Mouse (Mus musculus) CD4-positive, CD25-positive, alpha-beta regulatory T cell, adult 4 months (primary cell): ENCODE data around the gene Tbl3. TPM values are rescaled to one million over a fixed set of nuclear protein-coding genes. Genes with fewer than 3 reads are reported as not detected.
"Not testable (repeated sequence)": the region's sequence is repeated elsewhere in the genome, so short reads cannot be mapped to it uniquely, and the experiment has no call there.

Experiments
- ATAC-seq: one replicate; pipeline ENCODE4 v1.8.0; 2017
- polyA plus RNA-seq, 2 experiments: library from polyadenylated mRNA; unstranded; fragments of 100-300 nt; shearing (Covaris generic); gene quantifications; one replicate each; pipeline ENCODE4 v1.2.1; 2017

Tbl3 gene
- polyA plus RNA-seq, 2 experiments from 2014 or later: 38.1 to 71.3 TPM

DNA sequence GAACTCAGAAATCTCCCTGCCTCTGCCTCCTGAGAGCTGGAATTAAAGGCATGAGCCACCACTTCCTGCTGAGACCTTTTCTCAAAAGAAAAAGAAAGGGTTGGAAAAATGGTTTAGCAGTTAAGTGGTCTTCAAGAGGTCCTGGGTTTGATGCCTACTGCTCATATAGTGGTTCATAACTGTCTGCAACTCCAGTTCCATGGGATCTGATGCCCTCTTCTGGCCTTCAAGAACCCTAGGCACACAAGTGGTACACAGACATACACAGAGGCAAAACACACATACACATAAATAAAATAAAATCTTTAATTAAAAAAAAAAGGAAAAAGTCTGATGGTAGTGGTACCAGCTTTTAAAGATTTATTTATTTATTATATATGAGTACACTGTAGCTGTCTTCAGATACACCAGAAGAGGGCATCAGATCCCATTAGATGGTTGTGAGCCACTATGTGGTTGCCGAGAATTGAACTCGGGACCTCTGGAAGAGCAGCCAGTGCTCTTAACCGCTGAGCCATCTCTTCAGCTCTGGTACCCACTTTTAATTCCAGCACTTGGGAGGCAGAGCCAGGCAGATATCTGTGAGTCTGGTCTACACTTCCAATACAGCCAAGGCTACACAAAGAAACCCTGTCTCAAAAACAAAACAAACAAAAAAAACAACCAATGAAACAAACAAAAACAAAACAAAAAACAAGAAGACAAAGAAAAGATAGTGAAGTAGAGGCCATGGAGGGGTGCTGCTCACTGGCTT lies 18.4 kb upstream of the Tbl3 start:
- ATAC-seq: no peak

DNA sequence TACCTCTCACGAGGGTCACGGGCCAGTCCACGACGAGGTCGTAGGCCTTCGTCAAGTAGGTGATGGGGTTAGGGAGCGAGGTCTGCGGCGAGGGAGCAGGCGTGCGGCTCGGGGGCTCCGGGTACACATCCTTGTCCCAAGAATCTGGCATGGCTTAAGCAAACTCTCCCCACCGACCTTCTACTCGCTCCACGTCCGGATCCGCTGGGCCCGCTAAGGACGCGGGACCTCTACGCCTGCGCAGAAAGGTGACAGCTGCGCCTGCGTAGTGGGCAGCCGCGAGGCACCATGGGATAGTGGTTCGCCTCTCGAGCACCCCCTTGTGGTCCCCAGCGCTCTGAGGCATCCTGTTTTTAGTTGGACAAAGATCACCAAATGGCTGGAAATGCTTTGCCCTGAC lies 16.7 kb upstream of the Tbl3 start, which contains the start of gene Ndufb10:
Gene Ndufb10 (minus strand): TSS at position 295 of the 400 bp plus-strand sequence.
- peak; percentile 50 for ATAC-seq

DNA sequence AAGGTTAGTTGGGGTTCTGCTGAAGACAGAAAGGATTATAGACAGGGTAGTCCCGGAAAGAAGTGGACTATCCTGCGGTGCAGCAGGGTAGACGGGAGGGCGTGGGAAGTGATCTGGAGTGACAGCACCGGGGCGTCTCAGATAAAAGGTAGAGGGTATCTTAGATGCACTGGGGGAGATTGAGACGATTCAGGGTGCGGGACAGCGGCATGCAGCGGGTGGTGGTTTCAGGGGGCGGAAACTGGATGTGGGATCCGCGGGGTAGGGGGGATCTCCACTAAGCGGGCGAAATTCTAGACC lies 16.4 kb upstream of the Tbl3 start:
- ATAC-seq: peak; percentile 11

DNA sequence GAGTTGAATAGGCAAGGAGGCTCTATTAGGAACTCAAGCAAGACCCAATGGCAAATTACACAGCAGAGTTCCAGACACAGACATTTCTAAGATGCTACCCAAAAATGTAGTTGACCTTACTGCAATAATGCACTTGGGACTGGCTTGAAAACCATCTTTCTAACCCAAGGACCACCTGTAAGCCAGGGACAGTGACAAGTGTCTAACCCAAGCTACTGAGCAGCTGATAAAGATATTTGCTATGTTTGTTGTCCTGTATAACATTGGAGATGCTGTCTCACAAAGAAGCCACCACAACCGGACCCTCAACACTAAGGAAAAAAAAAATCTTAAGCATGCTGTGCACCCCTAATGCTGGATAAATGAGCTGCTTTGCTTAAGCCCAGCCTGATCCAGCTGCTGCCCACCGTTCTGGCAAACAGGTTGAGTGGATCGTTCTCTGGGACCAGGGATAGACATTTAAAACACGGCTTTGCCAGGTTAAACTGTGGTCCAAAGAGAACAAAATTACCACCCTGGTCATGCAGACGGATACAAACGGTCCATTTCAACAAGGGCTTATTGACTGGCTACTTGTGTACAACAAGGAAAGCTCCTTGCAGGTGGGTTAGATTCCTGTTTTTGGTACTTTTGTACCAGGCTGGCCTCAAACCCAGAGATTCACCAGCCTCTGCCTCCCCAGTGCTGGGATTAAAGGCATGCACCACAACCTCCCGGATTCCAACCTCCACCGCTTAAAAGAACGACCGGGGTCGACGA lies 15.8 kb upstream of the Tbl3 start:
- no peak for ATAC-seq

DNA sequence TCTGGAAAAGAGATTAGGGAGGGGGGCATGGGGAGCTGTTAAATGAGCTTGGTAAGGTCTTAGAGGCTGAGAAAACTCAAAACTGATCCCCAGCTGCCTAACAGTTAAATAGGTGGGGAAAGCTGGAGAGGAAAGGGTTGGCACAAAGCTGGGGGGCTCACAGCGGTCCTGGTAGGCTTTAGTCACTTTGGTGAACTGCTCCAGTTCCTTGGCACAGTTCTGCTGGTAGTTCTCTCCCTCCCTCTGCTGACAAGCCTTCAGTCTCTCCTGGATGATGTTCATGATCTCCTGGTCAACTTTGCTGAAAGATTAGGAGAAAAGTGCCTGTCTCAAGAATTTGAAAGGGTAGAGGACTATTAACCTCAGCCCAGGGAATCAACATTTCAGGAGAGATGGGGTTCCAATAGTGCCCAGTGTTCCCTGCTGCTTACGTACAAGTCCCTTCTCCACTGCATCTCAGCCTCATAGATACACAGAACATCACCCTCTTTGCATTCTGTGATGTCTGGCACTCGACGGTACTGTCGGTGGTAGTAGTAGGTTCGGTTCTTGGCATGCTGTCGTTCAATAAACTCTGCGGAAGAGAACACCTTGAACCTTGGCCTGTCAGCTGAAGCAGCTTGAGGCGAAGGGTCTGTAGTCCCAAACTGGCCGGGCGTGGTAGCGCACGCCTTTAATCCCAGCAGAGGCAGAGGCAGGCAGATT lies 14.9 kb upstream of the Tbl3 start:
- no peak for ATAC-seq

DNA sequence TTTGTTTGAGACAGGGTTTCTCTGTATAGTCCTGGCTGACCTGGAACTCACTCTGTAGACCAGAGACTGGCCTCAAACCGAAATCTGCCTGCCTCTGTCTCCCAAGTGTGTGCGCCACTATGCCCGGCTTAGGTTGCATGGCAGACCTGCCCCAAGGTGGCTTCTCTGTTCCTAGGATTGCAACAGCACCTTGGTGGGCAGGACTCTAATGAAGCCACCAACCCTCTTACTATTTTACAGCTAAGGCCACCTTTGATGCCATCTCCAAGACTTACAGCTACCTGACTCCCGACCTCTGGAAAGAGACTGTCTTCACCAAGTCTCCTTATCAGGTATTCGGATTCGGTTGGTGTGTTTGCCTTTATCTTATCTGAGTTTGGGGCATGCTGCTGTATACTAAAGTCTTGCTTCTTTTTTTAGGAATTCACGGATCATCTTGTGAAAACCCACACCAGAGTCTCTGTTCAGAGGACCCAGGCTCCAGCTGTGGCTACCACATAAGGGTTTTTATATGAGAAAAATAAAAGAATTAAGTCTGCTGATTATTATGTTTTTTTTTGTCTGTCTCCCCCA lies 14.0 kb upstream of the Tbl3 start:
- not testable (repeated sequence) for ATAC-seq

DNA sequence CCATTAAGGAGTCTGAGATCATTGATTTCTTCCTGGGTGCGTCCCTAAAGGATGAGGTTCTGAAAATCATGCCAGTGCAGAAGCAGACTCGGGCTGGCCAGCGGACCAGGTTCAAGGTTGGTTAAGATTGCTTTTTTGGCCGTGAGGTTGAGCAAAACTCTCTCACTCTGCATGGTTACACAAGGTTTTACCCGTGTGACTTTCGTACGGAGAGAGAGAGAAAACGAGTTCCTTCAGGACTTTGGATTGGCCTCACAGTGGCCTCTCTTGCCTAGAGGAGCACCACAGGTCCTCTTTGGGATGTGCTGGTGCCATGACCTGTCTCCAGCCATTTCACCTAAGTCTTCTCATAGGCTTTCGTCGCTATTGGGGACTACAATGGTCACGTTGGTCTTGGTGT lies 13.2 kb upstream of the Tbl3 start:
- ATAC-seq: not testable (repeated sequence)

DNA sequence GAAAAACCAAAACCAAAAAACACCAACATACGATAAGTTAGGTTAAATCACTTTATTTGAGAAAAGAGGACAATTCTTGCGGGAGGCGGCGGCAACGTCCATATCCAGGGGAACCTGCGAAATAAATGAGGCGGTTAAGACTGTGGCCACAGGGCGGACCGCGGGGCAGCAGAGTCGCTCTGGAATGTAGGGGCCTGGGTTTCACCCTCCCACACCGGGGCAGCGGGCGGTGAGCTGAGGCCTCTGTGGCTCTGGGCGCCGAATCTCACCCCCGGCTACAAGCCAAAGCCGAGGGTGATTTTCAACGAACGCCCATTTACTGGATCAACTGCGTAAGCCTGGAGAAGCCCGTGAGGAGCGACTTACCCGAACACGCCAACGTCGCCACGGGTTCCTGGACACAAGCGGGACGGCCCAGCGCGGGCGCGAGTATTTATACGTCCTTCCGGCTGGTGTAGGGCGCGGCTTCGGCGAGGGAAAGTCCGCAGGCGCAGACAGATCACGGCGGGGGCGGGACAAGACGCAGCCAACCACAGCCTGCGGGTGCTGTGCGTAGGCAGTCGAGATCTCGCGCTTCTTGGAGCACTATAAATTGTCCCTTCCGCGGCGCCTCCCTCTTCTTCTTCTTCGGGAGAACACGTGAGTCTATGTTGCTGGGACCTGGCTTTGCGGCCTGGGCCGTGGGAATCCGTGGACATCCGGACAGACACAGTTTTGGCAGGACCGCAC lies 12.2 kb upstream of the Tbl3 start:
- peak; percentile 90 for ATAC-seq

DNA sequence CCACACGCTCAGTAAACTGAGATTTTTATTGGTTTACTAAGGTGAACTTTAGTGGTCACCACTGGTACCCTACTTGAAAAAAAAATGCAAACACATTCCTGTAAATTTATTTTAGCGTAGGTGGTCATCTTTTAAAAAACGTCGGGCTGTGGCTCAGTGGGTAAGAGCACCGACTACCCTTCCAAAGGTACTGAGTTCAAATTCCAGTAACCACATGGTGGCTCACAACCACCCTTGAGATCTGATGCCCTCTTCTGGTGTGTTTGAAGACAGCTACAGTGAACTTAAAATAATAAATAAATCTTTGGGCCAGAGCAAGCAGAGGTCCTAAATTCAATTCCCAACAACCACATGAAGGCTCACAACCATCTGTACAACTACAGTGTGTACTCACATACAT lies 11.5 kb upstream of the Tbl3 start:
- not testable (repeated sequence) for ATAC-seq

DNA sequence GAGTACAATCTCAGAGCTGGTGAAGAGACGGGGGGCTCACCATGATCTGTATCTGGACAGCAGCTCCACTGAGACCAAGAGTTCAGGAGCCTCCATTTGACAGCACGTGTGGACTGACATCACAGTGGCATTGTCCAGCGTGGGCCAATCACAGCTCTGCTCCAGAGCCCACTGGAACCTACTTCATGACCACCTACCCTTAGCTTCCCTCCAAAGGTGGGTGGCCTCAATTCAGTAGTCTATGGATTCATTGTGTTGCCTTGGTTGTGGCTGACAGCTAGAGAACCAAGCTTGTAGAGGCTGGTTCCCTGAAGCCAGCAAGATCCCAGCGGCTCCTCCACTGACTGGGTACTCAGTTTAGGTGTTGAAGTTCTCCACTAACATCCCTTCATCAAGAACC lies 10.5 kb upstream of the Tbl3 start, which contains the start of the genes Rnf151 and Rps2:
Gene Rnf151 (minus strand): TSS at position 121 of the 400 bp plus-strand sequence.
Gene Rps2 (plus strand): TSS at position 174 of the 400 bp plus-strand sequence.
- ATAC-seq: no peak

DNA sequence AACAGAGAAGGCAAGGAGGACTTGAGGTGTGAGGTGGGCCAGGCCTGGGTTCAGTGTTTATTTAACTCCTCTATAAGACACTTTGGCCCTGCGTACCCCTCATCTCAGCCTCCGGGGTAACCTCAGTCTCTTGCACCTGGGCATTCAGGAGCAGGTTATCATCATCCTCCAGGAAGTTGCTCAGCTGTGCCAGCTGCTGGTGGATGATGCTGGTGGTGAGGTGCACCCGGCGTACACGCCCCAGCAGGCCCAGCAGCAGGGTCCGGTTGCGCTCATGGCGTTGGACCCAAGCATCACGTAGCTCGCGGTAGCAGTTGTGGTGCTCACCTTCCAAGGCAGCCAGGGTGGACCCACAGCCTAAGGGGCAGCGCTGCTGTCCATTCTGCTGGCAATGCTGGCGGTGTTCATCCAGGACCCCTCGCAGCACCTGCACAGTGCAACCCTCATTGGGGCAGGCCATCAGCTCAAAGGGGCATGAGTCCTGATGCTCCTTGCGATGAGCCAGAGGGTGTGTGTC lies 8.8 kb upstream of the Tbl3 start:
- no peak for ATAC-seq

DNA sequence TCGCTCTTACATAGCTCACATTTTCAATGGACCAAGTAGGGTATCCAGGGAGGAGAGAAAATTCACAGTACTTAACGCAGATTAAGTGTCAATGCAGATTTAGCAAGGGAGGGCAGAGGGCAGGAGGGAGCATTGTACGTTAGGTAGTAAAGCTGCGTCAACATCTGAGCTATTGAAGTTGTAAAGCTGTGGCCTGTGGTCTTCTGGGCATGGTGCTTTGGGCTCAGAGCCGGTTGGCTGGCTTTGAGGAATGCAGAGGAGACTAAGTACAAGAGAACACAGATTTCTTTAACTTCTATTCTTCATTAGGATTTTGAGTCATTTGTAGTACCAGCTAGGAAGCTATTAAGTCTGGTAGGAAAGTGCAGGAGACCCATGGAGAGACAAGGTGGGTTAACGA lies 8.1 kb upstream of the Tbl3 start:
- no peak for ATAC-seq

DNA sequence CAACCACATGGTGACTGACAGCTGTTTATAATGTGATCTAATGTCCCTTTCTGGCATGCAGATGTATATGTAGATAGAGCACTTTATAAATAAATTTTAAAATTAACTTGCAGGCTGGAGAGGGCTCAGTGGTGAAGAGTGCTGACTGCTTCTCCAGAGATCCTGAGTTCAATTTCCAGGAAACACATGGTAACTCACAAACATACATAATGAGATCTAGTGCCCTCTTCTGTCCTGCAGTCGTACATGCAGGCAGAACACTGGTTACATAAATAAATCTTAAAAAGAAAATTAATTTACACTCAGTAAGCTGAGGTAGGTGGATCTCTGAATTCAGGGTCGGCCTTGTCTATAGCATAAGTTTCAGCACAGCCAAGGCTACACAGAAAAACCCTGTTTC lies 1.2 kb upstream of the Tbl3 start:
- ATAC-seq: peak; percentile 74

DNA sequence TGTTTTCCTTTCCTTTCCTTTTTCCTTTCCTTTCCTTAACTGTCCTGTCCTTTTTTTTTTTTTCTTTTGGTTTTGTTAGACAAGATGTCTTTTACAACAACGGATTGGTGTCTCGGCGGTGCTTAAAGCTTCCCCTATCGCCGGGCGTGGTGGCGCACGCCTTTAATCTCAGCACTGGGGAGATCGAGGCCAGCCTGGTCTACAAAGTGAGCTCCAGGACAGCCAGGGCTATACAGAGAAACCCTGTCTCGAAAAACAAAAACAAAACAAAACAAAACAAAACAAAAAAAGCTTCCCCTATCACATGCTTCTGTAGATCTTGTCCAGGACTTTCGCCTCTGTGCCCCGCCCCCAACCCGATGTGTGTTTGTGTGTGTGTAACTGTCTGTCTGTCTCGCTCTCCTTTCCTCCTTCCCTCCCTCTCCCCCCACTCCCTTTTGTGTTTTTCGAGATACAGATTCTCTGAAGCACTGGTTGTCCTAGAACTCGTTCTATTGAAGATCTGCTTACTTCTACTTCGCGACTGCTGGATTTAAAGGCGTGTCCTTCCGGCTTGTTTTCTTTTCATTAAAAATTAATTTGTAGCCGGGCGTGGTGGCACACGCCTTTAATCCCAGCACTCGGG lies 453 bp upstream of the Tbl3 start:
- peak; percentile 23 for ATAC-seq

DNA sequence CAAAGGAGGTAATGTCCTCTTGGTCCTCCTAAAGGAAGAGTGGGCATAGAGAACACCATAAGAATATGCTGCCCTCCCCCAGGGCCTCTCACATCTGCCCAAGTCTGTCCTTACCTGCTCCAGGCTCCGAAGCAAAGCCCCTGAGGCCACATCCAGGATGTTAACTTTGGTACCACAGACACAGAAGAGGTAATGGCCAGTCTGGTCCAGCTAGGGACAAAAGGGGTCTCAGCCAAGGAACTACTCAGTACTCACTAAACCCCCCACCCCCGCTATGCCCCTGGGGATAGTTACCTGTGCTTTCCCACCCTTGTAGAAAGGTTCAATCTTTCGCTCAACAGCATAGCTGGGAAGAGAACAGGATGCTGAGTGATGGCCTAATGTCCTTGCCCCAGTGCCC lies 1.6 kb downstream of the Tbl3 start:
- ATAC-seq: no peak

DNA sequence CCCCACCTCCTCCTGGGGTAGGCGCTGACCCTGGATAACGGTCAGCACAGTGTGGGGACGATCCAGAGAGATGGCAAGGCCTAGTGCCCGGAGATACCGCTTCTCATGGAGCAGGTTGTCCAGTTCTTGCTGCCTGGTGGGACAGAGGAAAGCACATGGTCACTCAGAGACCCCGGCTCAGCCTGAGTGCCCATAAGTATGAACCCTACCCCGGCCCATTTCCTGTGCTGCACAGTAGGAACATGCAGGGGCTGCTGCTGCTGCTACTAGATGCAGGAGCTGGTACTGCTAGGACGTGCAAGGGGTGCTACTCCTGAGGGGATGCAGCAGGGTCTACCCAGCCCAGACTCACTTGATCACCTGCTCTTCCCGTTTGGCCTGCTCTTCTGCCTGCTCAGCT lies 6.2 kb downstream of the Tbl3 start:
- ATAC-seq: no peak

DNA sequence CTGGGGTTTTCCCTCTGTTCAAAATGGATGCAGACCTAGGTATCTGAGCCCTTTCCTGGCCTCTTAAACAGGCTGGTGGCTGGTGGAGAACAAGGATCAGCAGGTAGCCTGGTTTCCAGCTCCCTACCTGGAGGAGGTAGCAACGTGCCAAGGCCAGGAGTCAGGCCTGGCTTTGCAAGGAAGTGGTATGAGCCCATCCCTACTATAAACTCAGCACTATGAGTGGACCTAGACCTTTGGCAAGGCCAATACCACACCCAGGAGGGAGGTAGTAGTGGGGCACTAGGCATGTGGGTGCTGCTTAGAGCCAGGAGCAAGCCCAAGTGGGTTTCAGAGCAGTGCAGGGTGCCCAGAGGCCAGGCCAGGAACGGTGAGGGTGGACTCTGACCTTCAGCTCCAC lies 8.0 kb downstream of the Tbl3 start:
- no peak for ATAC-seq

DNA sequence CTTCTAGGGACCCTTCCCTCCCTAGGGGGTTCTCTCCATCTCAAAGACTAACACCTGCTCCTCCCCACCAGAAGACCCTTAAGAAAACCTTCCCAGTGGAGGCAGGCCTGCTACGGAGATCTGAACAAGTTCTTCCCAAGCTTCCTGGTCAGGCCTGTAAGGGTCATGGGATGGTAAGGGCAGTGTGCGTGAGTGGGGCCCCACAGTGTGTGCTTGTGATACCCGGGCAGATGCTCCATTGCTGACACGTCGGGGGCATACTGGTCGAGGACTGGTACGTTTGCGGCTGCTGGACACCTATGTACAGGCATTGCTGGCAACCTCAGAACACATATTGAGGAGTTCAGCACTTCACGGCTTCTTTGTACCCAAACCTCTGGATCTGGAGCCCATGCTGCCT lies 8.7 kb downstream of the Tbl3 start:
- ATAC-seq: no peak

DNA sequence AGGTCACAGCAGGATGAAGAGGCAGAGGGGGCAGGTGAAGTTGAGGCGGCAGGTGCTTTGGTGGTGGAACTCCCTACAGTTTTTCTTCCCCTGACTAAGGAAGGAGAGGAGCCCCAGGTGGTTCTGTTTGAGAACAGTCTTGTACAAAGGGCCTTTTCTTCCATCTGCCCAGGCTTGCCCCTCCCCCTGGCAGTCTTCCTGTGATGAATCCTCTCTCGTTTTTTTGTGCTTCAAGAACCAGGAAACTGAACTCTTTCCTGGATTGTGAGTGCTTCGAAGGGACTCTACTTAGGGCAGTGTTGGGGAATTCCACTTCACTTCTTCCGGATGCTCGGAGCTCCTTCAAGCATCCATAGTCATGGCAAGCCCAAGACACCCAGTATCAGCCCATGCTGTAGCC lies 9.5 kb downstream of the Tbl3 start:
- ATAC-seq: no peak

DNA sequence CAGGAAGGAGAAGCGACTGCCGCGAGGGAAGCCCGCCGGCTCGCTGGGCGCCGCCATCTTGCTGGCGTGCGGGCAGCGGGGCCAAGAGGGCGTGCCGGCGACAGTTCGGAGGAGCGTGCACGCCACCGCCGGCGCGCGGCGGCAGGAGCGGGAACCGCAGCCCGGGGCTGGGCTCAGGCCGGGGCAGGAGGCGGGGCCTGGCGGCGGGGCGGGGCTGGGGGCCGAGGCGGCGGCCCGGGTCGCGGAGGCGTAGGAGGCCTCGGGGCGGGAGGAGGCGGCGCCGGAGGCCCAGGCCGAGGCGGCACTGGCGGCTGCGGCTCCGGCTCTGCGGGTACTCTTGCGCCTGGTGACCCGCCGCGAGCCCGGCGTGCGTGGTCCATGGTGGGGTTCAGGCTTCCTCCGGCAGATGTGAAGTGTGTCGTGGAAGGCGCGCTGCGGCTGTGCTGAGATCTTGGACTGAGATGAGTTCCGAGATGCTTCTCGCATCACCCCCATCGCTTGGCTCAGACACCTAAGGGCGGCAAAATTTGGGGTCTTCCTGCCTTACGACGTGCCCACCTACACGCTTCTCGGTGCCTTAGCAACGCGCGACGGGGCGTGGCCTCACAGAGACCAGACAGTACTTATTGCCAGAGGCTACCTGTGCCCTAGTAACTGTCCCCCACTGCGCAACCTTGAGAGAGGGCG lies 11.3 kb downstream of the Tbl3 start, which contains the start of the genes Gfer and Noxo1:
Gene Gfer (minus strand): TSS at position 146 of the 687 bp plus-strand sequence.
Gene Noxo1 (plus strand): TSS at position 224 of the 687 bp plus-strand sequence.
- ATAC-seq: peak; percentile 93
